Mouse (Mus musculus) thymus, adult 2 months (tissue): Measurements from ENCODE around the gene Pigp.

ENCODE experiments used
- CTCF ChIP-seq: fragments of 200-500 bp; IDR thresholded peaks from 2 replicates; pipeline ENCODE4 v1.5.1; 2012; ENCODE audit warnings: mild to moderate bottlenecking, control low read depth, low read length, moderate library complexity, borderline replicate concordance; ENCODE audit not compliant: control insufficient read depth, poor library complexity, insufficient read depth; ENCODE audit errors: extremely low read depth
- POLR2A ChIP-seq: fragments of 200-500 bp; IDR thresholded peaks from 2 replicates; pipeline ENCODE4 v1.6.1; 2012; ENCODE audit warnings: mild to moderate bottlenecking, low read length, control low read depth, moderate library complexity; ENCODE audit not compliant: control insufficient read depth, poor library complexity, insufficient read depth; ENCODE audit errors: extremely low read depth

- no peak for TF ChIP-seq POLR2A
- TF ChIP-seq CTCF, result no peak
Observed at GRCm38 (mm10) chr16:94317752-94318151, 53.9 kb downstream of the Pigp start.
